Mouse (Mus musculus): ENCODE results near the gene Abo.

DNA sequence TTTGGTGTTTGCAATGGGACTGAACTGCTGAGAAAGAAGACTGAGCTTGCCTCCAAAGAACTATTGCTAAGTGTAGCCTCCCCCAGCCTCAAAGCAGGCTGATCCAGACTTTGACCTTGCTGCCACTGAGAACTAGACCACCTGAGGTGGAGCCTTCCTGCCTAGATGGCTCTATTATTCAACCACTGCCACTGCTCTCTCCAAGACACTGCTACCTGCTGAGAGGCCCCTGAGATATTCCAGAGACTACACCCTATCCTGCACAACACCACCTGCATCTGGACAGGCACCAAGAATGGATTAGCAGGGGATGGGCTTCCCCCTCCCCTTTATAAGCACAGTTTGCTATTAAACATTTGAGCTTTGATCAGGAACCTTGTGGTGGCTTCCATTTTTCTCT is 13.8 kb upstream of the Abo start:
- TF ChIP-seq CTCF (IDR thresholded peaks at IDR 0.05; ENCODE audit: low read depth) (no peak), EP300 (IDR thresholded peaks at IDR 0.05; ENCODE audit: low read depth) (no peak)

Data from liver, postnatal 0 days (tissue).